Mouse (Mus musculus): ENCODE results near the gene Btd.

The Btd gene

GRCm38 (mm10) chr14:31664903-31665565, 24.2 kb downstream of the Btd start:
- peak; percentile 75 for DNase-seq (ENCODE audit: low read depth, low spot score)

DNA sequence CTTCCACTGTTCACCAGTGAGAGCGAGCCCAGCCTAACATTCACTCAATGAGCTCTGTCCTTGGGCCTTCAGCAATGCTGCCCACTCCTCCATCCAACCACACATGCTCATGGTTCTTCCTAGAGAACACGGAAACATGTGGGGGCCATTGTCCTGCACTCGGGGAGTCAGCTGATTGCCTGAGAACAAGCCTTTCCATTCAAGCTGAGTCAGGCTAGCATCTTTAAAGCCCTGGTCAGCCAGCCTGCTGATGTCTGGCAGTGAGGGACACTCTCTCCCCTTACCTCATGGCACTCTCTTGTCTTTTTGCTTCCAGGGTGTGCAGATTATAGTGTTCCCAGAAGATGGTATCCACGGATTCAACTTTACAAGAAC, 24.7 kb downstream of the Btd start:
- DNase-seq (ENCODE audit: low read depth, low spot score), result no peak

GRCm38 (mm10) chr14:31666931-31667705, 26.3 kb downstream of the Btd start:
- no peak for DNase-seq (ENCODE audit: low read depth, low spot score)

- no peak for DNase-seq (ENCODE audit: low read depth, low spot score)
Observed at GRCm38 (mm10) chr14:31667741-31668140, 26.9 kb downstream of the Btd start.

- no peak for DNase-seq (ENCODE audit: low read depth, low spot score)
Observed at GRCm38 (mm10) chr14:31668326-31668725, 27.5 kb downstream of the Btd start.

DNA sequence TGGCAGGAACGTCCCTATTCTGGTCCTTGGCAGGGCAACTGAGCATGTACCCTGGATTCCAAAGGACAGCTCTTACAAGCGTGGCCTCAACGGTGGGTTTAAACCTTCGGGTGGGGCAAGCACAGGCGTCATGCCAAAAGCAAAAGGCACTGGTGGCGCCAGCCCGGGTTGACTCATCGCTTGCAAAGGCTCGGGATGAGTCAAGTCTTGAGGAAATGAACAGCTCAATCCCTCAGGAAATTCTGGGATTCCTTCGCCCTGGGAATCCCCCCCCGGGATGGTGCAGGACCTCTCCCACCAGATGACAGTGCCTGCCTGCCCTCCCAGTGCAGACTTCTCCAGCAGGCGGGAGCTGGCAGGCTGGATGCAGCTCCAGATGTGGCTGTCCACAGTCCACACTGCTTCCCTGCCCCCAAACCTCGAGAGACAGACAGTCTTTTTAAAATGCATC, 28.4 kb downstream of the Btd start:
- DNase-seq (ENCODE audit: low read depth, low spot score), result no peak

DNA sequence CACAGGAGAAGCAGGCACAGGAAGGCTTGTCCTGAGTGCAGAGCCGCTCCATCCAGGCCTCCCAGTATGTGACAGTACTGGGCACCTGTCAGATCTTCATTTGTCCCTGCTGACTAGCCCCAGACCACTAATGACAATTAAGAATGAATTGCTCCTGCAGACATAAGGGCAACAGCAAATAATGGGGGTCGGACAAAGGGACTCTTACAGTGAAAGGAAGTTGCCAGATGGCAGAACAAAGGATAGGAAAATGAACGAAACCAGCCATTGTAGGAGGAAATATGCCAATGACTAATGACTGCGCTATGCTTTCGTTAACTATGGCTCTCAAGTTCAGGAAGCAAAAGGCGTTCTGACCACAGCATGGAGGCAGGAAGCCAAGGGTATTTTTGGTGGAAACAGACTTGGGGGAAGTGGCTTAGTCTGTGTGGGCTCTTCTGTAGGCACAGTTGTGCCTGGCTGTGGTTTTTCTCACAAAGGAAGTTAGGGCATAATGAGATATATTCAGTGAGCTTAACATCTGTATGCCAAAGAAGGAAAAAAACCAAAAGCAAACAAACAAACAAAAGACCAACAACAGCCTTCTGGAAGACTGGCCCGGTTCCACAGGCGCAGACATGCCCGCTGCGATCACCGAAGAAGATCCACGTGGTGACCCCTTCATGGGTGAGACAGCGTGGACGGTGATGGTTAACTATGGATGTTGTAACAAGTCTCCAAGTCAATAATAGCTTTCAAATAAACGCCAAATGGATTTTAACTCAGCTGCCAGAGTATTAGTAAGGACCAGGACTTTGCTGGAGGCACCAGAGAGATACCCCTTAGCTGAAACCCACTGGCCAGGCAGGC, 29.0 kb downstream of the Btd start:
- DNase-seq (ENCODE audit: low read depth, low spot score), result no peak

DNA sequence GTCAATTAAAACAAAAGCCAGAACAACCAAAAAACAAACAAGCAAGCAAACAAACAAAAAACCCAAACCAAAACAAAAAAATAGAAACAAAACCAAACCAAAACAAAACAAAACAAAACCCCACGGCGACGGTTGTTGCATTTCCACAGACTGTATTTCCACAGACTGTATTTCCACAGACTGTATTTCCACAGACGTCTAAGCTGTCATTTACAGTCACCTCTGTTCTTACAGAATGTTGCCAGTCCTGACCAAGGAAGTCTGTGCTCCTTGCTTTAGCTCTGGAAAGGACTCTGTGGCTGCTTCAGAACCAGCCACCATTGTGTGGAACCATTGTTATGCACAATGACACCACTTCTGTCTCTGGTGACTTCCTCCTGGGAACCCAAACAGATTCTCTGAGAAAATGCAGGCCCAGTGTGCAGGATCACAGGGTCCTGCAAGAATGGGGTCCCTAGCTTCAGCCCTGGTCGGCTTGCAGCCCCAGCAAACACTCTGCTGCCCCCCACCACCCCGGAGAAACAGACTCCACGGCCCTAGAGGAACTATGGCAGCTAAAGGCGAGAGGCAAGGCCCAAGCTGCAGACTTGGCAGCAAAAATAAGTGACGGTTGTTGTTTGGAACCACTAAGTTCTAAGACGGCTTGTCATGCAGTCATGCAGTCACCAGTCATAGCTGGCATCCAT, 30.9 kb downstream of the Btd start:
- DNase-seq (ENCODE audit: low read depth, low spot score), result no peak

DNA sequence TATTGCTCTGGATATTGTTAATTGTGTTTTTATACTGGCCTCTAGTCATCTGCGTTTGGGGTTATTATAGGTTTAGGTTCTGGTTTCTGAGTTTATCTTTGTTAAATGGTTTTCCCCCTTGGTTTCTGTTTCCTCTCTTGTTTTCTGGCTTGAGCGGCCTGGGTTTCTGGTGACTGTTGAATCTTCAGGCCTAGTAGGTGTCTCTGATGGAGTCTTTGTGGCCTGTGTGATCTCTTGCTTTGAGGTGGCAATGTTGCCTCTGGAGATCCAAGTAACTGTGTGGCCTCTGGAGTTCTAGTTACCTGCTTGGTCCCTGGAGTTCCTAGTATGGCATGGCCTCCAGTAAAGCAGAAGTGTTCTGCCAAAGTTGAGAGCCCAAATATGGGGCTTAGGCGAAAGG, 39.8 kb downstream of the Btd start:
- DNase-seq (ENCODE audit: low read depth, low spot score), result peak; percentile 79

DNA sequence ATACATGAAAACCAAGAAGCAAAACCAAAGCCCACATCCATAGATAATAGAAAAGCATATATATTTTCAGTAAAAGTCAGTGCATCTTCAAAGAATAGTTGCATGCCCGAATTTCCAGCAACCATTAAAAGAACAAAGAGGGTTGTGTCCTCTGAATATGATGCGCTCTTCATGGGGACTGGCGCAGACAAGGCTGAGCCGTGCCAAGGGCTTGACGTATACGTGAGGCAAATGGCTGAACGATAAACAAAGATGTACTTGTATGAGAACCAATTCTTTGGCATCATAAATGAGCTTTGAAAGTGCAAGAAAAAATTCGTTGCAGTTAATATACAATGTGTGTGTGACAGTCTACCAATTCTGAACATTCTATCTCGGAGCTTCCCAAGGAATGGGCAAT, 40.5 kb downstream of the Btd start:
- DNase-seq (ENCODE audit: low read depth, low spot score), result no peak

- peak; percentile 39 for DNase-seq (ENCODE audit: low read depth, low spot score)
Observed at GRCm38 (mm10) chr14:31681931-31682555, 41.2 kb downstream of the Btd start.

DNA sequence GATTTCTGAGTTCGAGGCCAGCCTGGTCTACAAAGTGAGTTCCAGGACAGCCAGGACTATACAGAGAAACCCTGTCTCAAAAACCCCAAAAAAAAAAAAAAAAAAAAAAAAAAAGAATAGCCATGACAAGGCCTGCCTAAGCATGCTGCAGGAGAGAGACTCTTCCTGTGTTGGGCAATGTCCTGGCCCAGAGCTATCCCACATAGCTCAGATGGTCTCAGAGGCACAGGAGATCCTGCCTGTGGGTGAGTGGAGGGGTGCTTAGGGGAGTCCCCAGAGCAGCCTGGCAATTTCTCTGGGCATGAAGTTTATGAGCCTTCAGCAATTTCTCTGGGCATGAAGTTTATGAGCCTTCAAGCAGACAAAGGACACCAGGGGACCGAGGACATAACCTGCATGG, 42.8 kb downstream of the Btd start:
- no peak for DNase-seq (ENCODE audit: low read depth, low spot score)

DNA sequence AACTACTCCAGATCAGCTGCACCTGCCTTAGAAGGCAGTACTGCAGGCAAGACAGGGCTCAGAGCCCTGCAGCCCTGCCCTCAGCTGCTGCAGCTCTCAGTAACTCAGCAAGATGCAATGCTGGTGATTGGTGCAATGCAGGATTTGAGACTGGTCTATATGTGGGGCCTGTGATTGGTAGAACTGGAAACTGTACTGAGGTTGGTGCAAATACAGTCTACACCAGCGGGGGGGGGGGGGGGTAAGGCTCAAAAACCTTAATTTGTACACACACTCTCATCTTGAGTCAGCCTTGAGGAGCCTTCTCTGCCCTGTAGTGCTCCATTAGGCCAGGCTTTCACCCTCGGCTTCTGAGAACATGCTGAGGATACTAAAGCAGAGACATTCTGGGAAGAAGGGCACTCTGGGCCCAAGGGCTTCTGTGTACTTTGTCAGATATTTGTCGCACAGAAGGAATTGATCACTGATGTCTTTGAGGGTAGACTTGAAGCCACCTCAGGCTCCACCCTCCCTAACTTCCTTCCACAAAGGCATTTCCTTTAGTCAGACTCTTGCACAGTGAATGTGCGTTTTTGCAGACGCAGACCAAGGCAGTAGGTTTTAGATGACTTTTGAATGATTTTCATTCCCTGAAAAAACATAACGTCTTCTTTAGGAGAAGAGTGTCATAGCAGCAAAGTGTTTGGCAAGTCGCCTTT, 43.7 kb downstream of the Btd start:
- DNase-seq (ENCODE audit: low read depth, low spot score), result peak; percentile 68

- DNase-seq (ENCODE audit: low read depth, low spot score), result peak; percentile 89
Observed at GRCm38 (mm10) chr14:31685680-31686079, 44.9 kb downstream of the Btd start.

- DNase-seq (ENCODE audit: low read depth, low spot score), result no peak
Observed at GRCm38 (mm10) chr14:31686231-31686630, 45.4 kb downstream of the Btd start.

DNA sequence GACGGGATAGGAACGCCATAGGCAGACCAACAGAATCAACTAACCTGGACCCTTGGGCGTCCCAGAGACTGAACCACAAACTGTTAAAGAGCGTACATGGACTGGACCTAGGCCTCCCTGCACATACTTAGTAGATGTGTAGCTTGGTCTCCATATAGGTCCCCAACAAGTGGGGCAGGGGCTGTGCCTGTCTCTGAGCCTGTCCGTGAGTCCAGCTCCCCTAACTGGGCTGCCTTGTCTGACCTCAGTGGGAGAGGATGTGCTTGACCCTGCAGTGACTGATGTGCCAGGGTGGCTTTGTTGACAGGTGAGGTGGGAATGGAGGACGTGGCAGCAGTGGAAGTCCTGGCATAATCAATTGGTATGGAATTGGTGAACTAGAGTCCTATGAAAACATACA, 51.7 kb downstream of the Btd start:
- DNase-seq (ENCODE audit: low read depth, low spot score), result no peak

DNA sequence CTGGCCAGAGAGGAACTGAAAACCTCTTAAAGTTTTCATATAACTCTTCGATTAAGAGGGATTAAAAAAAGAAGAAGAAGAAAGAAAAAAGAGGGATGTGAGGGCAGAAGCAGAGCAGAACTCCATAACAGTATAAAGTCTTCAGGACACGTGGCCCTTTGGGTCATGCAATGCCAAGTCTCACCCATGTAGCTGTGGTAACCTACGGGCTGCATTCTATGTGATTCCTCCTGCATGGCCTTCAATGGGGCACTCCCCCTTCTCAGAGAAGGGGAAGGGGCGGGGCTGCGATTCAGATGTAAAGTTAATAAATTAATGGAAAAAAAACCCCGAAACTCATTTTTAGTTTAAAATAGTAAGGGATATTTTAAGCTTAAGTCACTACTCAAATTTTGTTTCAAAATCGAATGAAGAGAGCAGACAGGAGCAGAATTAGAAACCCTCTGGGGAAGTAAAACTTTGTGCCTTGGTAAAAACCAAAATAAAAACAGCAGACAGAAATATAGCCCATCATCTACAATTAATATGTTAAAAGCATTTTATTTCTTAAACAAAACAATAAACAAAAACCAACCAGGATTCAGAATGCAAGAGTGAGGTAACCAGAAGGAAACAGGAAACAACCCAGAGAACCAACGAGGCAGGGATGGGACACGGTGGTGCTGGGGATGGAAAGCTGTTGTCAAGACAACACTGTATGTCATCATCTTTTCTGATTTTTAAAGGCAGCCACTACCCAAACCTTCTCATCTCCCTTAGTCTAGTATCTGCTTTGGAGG, 55.6 kb downstream of the Btd start:
- peak; percentile 90 for DNase-seq (ENCODE audit: low read depth, low spot score)

- no peak for DNase-seq (ENCODE audit: low read depth, low spot score)
Observed at GRCm38 (mm10) chr14:31696985-31697303, 56.1 kb downstream of the Btd start.

- DNase-seq (ENCODE audit: low read depth, low spot score), result peak; percentile 72
Observed at GRCm38 (mm10) chr14:31697346-31697745, 56.5 kb downstream of the Btd start.

- DNase-seq (ENCODE audit: low read depth, low spot score), result no peak
Observed at GRCm38 (mm10) chr14:31697755-31698154, 56.9 kb downstream of the Btd start.
